ENCODE assay signal across 26 mouse cellular contexts in genomic region chr1:134726480-134726879, GRCm38 (mm10).
"Had no signal": no experiment of that assay in that cellular context is flagged by ENCODE, and none has a peak within 500 bp of the region (broad histone marks: within the 10 kb centered on the region; RNA-seq: fewer than 3 reads in every experiment).

No protein-coding gene starts in this region.

- H3K9ac ChIP-seq: heart, embryonic 13.5 days; heart, embryonic 15.5 days; hindbrain, embryonic 13.5 days; hindbrain, embryonic 15.5 days; intestine, embryonic 15.5 days; limb, embryonic 12.5 days; liver, embryonic 13.5 days had no signal

- H3K4me3 ChIP-seq: gastrocnemius, adult 2 months; heart, adult 2 months; heart, embryonic 13.5 days; heart, embryonic 15.5 days; hindbrain, embryonic 13.5 days; hindbrain, embryonic 15.5 days; intestine, embryonic 15.5 days; layer of hippocampus, adult 2 months; left cerebral cortex, adult 2 months; limb, embryonic 10.5 days; limb, embryonic 12.5 days; liver, embryonic 13.5 days had no signal

- DNase-seq: gastrocnemius, adult 2 months; gastrocnemius, postnatal 10 days; gastrocnemius, postnatal 25 days; heart, adult 11 months; heart, adult 2 months; heart, postnatal 14 days; heart, postnatal 36 days; kidney, adult 18-20 months; kidney, adult 8-10 months; kidney, postnatal 10 days; kidney, postnatal 4 days; liver; liver, embryonic 13.5 days had no signal

- H3K27ac ChIP-seq: gastrocnemius, adult 2 months; heart, adult 2 months; heart, embryonic 13.5 days; heart, embryonic 15.5 days; hindbrain, embryonic 13.5 days; hindbrain, embryonic 15.5 days; hindbrain, postnatal 0 days; intestine, embryonic 15.5 days; layer of hippocampus, adult 2 months; left cerebral cortex, adult 2 months; limb, embryonic 10.5 days; limb, embryonic 12.5 days; liver, embryonic 13.5 days had no signal

- ATAC-seq: hindbrain, postnatal 0 days; intestine, postnatal 0 days had no signal

- H3K4me1 ChIP-seq: heart, embryonic 15.5 days; limb, embryonic 12.5 days; liver, embryonic 13.5 days had no signal

- H3K4me2 ChIP-seq: heart, embryonic 11.5 days; heart, embryonic 13.5 days; heart, embryonic 15.5 days; hindbrain, embryonic 13.5 days; hindbrain, embryonic 15.5 days; intestine, embryonic 15.5 days; limb, embryonic 12.5 days; liver, embryonic 11.5 days; liver, embryonic 13.5 days had no signal

- H3K36me3 ChIP-seq: heart, embryonic 13.5 days; heart, embryonic 15.5 days; hindbrain, embryonic 13.5 days; hindbrain, embryonic 15.5 days; intestine, embryonic 15.5 days; limb, embryonic 10.5 days; limb, embryonic 12.5 days; liver, embryonic 13.5 days had no signal

- H3K27me3 ChIP-seq: hindbrain, embryonic 13.5 days; hindbrain, embryonic 15.5 days; intestine, embryonic 15.5 days; limb, embryonic 12.5 days had no signal

- H3K9me3 ChIP-seq: heart, embryonic 13.5 days; heart, embryonic 15.5 days; hindbrain, embryonic 13.5 days; hindbrain, embryonic 15.5 days; intestine, embryonic 15.5 days; limb, embryonic 10.5 days; limb, embryonic 12.5 days; liver, embryonic 13.5 days had no signal
